Mouse (Mus musculus) bone marrow macrophage, adult 2 months (primary cell): ENCODE results near the gene Rexo1.

ENCODE experiments used
- CTCF ChIP-seq: IDR thresholded peaks from 2 replicates; pipeline ENCODE4 v1.5.1; 2012; ENCODE audit warnings: low read depth, mild to moderate bottlenecking, low read length, moderate library complexity
- POLR2A ChIP-seq: IDR thresholded peaks from 2 replicates; pipeline ENCODE4 v1.6.1; 2012; ENCODE audit warnings: mild to moderate bottlenecking, low read depth, low read length, borderline replicate concordance

DNA sequence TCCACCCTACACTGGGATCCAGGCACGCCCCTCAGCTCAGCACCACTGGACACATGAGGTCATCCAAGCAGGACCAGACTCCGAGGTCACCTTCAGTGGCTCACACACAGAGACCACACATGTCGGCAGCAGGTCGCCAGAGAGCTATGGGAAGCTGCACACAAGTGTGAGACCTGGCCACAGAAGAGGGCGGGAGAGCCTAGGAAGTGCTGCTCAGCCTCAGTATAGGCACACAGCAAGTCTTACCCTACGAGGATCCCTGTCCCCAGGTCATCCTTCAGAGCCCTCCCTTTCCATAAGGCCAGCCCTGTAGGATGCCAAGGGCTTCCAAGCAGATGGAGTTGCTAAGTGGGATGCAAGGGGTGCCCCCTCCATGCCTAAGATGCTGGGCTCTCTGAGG, 7.4 kb downstream of the Rexo1 start:
- TF ChIP-seq POLR2A (no peak), CTCF (no peak)
